Mouse (Mus musculus): ENCODE measurements at regions not wholly inside any gene's neighbourhood (a gene's known extent, or its start where the extent isn't known, plus 50 kb on each side); places are given as distances from the start of the nearest gene placed in this dataset.

DNA sequence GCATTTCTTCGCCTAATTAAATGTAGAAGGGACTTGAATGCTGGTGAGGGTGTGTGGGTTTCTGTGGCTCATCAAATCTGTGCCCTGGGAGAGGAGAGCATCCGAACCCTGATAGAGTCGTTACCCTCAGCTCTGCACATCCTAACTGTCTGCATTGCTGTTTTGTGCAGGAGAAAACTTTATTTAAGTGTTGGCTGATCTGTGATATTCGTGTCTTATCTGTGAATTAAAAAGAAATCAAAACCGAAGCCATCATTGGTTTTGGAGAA lies 77.7 kb upstream of the D1Pas1 start:
- no peak for TF ChIP-seq CTCF (IDR thresholded peaks at IDR 0.05; ENCODE audit: low read depth)
- Histone ChIP-seq H3K4me2 (replicated peaks; ENCODE audit: low read depth) (no peak overlapping the region), H3K27ac (ENCODE audit: low read depth, low read length) (no peak overlapping the region), H3K27me3 (replicated peaks; ENCODE audit: control insufficient read depth, insufficient read depth, low read length) (no peaks in the 10 kb centered on the region), H3K36me3 (ENCODE audit: control insufficient read depth, insufficient read depth) (no peaks in the 10 kb centered on the region), H3K9me3 (ENCODE audit: control insufficient read depth) (no peaks in the 10 kb centered on the region), H3K9ac (ENCODE audit: low read depth, low read length) (no peak overlapping the region), H3K4me3 (ENCODE audit: low read depth, low read length) (no peak overlapping the region), H3K4me1 (replicated peaks; ENCODE audit: control insufficient read depth, insufficient read depth, low read length) (no peaks in the 10 kb centered on the region)
- WGBS = 75% methylated on average over 5 of the region's 5 CpGs
- no peak for ATAC-seq

DNA sequence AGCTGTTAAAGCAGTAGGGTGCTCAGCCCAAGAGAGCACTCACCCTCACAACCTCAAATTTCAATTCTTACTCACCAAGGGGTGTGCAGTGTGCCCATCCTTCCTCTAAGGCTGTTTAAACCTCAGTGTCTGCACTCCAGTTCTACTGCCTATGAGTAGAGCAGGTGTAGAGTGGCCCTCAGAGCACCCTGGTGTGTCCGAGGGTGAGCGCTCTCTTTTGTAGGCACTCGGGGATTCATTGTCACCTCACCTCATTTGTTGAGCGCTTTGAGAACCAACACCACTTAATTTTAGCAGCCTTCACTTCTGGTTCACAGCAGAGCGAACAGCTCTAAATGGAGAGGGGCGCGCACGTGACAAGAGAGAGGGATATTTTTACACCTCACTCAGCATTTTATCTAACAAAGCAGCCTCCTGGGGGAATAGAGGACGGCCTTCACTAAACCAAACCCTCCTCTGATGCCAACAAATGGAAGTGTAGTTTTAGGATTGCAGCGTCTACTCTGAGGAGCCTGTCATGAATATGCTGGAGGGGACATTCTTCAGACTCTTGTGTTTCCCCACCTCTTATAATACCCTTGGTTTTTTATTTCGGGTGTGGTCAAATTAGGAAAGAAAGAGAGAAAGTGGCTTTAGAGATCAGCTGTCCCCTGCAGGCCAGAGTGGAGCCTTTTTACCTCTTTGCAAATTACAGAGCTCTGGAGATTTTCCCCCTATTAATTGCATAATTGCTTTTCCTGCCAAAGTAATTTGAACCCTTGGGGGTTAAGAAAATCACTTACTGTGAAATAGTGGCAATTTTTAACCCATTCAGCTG lies 78.2 kb upstream of the D1Pas1 start:
- no peak overlapping the region for H3K9ac ChIP-seq (ENCODE audit: low read depth, low read length)
- no peaks in the 10 kb centered on the region for H3K36me3 ChIP-seq (ENCODE audit: control insufficient read depth, insufficient read depth)
- 78% methylated on average over 11 of the region's 11 CpGs for WGBS
- no peak overlapping the region for H3K4me3 ChIP-seq (ENCODE audit: low read depth, low read length)
- no peak overlapping the region for H3K27ac ChIP-seq (ENCODE audit: low read depth, low read length)
- no peak for ATAC-seq
- no peaks in the 10 kb centered on the region for H3K27me3 ChIP-seq (replicated peaks; ENCODE audit: control insufficient read depth, insufficient read depth, low read length)
- TF ChIP-seq CTCF (IDR thresholded peaks at IDR 0.05; ENCODE audit: low read depth) = no peak
- no peaks in the 10 kb centered on the region for H3K9me3 ChIP-seq (ENCODE audit: control insufficient read depth)
- H3K4me1 ChIP-seq (replicated peaks; ENCODE audit: control insufficient read depth, insufficient read depth, low read length) = no peaks in the 10 kb centered on the region
- H3K4me2 ChIP-seq (replicated peaks; ENCODE audit: low read depth) = no peak overlapping the region

DNA sequence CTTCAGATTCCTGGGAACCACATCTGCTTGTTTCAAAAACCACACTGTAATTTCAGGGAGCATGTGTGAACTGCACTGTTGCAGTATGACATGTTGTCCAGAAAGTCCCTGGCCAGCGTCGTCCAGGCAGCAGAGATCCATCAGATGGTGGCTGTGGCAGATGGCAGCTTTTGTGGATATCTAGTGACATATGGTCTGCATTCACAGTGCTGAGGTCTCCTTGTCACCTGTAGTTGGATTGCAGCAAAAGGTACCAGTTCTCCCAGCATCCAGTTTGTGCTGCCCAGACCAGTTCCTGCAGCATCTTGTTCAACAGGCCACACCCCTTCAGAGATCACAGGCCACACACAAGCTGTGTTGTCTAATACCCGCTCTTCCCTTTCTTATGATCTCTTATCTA lies 80.1 kb upstream of the D1Pas1 start:
- ATAC-seq = no peak
- WGBS = 63% methylated on average over 3 of the region's 3 CpGs
- Histone ChIP-seq H3K4me3 (ENCODE audit: low read depth, low read length) (no peak overlapping the region), H3K27me3 (replicated peaks; ENCODE audit: control insufficient read depth, insufficient read depth, low read length) (no peaks in the 10 kb centered on the region), H3K4me2 (replicated peaks; ENCODE audit: low read depth) (no peak overlapping the region), H3K4me1 (replicated peaks; ENCODE audit: control insufficient read depth, insufficient read depth, low read length) (no peaks in the 10 kb centered on the region), H3K9me3 (ENCODE audit: control insufficient read depth) (no peaks in the 10 kb centered on the region), H3K27ac (ENCODE audit: low read depth, low read length) (no peak overlapping the region), H3K9ac (ENCODE audit: low read depth, low read length) (no peak overlapping the region), H3K36me3 (ENCODE audit: control insufficient read depth, insufficient read depth) (no peaks in the 10 kb centered on the region)
- TF ChIP-seq CTCF (IDR thresholded peaks at IDR 0.05; ENCODE audit: low read depth) = no peak

DNA sequence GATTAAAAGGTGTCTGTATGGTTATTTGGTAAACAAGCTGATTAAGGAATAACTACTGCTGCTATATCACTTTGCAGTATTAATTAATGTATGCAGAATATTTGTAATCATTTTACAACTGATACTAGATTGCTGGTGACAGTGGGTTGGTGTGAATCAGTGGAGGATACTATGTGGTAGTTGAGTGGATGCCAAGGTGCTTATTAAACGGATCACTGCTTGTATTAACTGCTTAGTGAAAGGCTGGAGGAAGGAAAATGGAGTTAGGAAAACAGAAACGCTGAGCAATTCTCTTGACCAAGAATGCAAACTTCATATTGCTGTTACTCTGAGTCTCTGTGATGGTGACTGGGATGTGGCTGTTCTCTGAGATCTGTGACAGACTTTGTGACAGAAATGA lies 86.8 kb upstream of the D1Pas1 start:
- Histone ChIP-seq H3K27ac (ENCODE audit: low read depth, low read length) (no peak overlapping the region), H3K4me2 (replicated peaks; ENCODE audit: low read depth) (no peak overlapping the region), H3K36me3 (ENCODE audit: control insufficient read depth, insufficient read depth) (no peaks in the 10 kb centered on the region), H3K4me1 (replicated peaks; ENCODE audit: control insufficient read depth, insufficient read depth, low read length) (no peaks in the 10 kb centered on the region), H3K9me3 (ENCODE audit: control insufficient read depth) (no peaks in the 10 kb centered on the region), H3K9ac (ENCODE audit: low read depth, low read length) (no peak overlapping the region), H3K4me3 (ENCODE audit: low read depth, low read length) (no peak overlapping the region), H3K27me3 (replicated peaks; ENCODE audit: control insufficient read depth, insufficient read depth, low read length) (no peaks in the 10 kb centered on the region)
- ATAC-seq = no peak
- no peak for TF ChIP-seq CTCF (IDR thresholded peaks at IDR 0.05; ENCODE audit: low read depth)
- 81% methylated on average over 2 of the region's 2 CpGs for WGBS

DNA sequence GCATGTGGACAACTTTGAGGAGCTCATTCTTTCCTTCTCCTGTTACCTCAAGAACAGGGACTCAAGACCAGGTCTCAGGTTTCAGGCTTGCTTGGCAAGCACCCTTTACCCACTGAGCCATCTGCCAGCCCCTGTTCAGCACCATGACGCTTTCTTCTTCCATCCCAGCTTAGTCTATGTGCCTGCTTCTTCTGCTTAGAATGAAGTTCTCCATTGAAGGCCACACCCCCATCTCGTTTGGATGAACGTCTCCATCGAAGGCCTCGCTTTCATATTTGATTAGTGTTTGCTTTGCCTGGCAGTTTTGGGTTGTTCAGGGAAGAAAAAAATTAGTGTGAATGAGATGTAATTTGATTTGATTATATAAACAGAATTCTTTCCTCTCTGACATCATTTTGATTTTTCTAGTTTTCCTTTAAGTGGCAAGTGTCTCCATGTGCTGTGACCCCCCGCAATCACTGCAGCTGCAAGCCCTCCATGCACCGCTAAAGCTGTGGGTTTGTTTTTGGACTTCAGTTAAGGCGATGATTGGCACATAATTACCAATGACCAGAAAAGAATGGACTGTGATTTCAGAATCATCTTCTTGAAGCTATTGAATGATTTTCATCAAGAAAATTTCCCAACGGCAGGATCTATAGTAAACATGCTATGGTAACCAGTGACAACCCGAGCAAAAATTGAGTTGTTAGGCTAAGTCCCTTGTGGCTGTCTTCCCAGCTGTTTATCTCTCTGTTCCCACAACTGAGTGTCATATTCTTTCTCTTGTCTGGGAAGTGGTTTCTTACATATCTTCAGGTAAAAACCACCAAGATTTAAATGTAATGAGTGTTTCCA lies 106.4 kb upstream of the D1Pas1 start:
- WGBS = 83% methylated on average over 10 of the region's 10 CpGs

DNA sequence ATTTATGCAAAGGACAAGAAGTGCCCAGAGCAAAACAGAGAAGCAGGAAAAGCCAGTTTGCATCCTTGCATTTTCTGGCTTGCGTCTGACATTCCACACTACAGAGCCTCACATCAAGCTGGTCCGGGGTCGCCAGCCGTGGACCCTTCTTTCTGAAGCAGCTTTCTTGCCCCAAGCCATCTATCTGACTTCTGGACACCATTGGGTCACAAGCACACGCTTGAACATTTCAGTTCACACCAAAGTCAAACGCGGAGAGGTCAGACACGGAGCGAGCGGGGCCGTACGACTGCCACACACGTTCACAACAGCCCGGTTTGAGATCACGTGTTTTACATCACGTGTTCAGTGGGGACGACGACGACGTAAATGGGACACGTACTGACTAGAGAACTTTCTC lies 108.9 kb upstream of the D1Pas1 start:
- H3K4me1 ChIP-seq (replicated peaks; ENCODE audit: control insufficient read depth, insufficient read depth, low read length) = no peaks in the 10 kb centered on the region
- 91% methylated on average over 21 of the region's 21 CpGs for WGBS
- no peak for TF ChIP-seq CTCF (IDR thresholded peaks at IDR 0.05; ENCODE audit: low read depth)
- H3K27ac ChIP-seq (ENCODE audit: low read depth, low read length) = no peak overlapping the region
- no peak overlapping the region for H3K9ac ChIP-seq (ENCODE audit: low read depth, low read length)
- no peaks in the 10 kb centered on the region for H3K9me3 ChIP-seq (ENCODE audit: control insufficient read depth)
- H3K27me3 ChIP-seq (replicated peaks; ENCODE audit: control insufficient read depth, insufficient read depth, low read length) = no peaks in the 10 kb centered on the region
- H3K4me3 ChIP-seq (ENCODE audit: low read depth, low read length) = no peak overlapping the region
- no peak for ATAC-seq
- no peaks in the 10 kb centered on the region for H3K36me3 ChIP-seq (ENCODE audit: control insufficient read depth, insufficient read depth)
- H3K4me2 ChIP-seq (replicated peaks; ENCODE audit: low read depth) = no peak overlapping the region

More for the DNA sequence above, 106.4 kb upstream of the D1Pas1 start:
- no peak overlapping the region for H3K9ac ChIP-seq (ENCODE audit: low read depth, low read length)
- ATAC-seq = no peak
- no peaks in the 10 kb centered on the region for H3K27me3 ChIP-seq (replicated peaks; ENCODE audit: control insufficient read depth, insufficient read depth, low read length)
- H3K36me3 ChIP-seq (ENCODE audit: control insufficient read depth, insufficient read depth) = no peaks in the 10 kb centered on the region
- no peak overlapping the region for H3K4me3 ChIP-seq (ENCODE audit: low read depth, low read length)
- no peak for TF ChIP-seq CTCF (IDR thresholded peaks at IDR 0.05; ENCODE audit: low read depth)
- no peak overlapping the region for H3K4me2 ChIP-seq (replicated peaks; ENCODE audit: low read depth)
- no peaks in the 10 kb centered on the region for H3K9me3 ChIP-seq (ENCODE audit: control insufficient read depth)
- H3K4me1 ChIP-seq (replicated peaks; ENCODE audit: control insufficient read depth, insufficient read depth, low read length) = no peaks in the 10 kb centered on the region
- no peak overlapping the region for H3K27ac ChIP-seq (ENCODE audit: low read depth, low read length)
